Mouse (Mus musculus): ENCODE results near the gene Apof. TPM values are rescaled to one million over a fixed set of nuclear protein-coding genes. Genes with fewer than 3 reads are reported as not detected.

The Apof gene
- not detected in 2 replicates for total RNA-seq (2015; ENCODE audit: low replicate concordance)
- not detected in 2 replicates for total RNA-seq (2017; ENCODE audit: low replicate concordance)

DNA sequence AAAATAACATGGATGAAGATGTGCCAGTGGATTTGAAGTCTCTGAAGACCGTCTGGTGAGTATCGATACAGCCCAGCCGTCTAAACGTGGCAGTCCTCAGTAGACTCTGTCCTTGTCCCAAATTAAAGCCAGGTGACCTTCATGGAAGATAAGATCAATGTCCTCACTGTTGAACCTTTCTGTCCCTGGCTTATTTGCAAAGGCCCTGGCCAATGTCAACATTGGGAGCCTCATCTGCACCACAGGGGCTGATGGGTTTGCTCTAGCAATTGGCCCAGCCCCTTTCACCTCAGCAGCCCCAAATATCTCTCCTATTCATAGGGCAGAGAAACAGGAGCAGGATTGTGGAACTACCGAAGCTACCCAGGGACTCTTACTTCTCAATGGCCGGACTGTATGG is at the start of gene Apof:
TSS of gene Apof (plus strand) at position 301 of the 400 bp plus-strand sequence.
- ATAC-seq (replicated peaks; ENCODE audit: low FRiP score, poor library complexity, severe bottlenecking), result no peak

DNA sequence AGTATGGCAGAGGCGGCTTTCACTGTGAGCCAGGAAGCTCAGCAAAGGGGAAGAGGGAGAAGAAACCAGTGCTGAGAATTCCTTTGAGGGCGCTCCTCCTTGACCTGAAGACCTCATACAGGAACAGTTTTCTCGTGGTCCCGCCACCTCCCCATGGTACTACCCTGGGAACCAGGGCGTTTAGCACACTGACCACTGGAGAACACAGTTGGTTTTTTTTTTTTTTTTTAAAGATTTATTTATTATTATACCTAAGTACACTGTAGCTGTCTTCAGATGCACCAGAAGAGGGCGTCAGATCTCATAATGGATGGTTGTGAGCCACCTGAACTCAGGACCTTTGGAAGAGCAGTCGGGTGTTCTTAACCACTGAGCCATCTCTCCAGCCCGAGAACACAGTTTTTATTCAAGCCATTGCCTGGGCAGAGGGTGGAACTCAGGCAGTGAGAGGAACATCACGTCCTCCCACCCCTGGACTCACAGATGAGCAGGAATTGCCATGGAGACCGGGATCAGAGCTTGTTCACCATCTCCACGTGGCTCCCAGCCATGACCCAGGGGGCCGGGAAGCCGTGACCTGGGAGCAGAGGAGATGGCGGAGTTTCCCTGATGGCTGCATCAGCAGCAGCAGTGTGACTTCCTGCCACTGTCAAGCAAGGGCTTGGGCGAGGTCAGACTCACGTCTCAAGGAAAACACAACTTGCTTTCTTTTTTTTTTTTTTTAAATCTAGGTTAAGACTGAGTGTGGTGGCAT is 46.8 kb upstream of the Apof start:
- no peak for ATAC-seq (replicated peaks; ENCODE audit: low FRiP score, poor library complexity, severe bottlenecking)

DNA sequence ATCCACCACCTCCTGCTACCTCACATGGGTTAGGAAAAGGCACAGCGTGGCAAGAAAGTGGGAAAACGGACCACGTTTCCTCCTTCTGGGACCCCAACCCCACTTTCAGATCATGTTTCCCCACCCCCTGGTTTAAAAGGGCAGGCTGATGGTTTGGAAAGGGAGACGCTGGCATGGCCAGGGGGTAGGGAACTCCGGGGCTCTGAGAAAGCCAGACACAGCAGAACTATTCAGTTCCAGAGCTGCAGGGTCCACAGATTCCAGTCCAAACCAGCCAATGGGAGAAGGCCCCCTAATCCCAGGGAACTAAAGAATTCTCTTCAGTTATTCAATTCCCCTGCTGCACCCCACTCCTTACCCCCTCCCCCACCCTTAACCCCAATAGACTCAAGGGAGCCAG is 43.4 kb upstream of the Apof start:
- no peak for ATAC-seq (replicated peaks; ENCODE audit: low FRiP score, poor library complexity, severe bottlenecking)

GRCm38 (mm10) chr10:128225538-128225937 is 42.9 kb upstream of the Apof start, which contains the start of gene Mip:
Gene Mip, plus strand, starts transcription at chr10:128225838.
- ATAC-seq (replicated peaks; ENCODE audit: low FRiP score, poor library complexity, severe bottlenecking), result no peak

- no peak for ATAC-seq (replicated peaks; ENCODE audit: low FRiP score, poor library complexity, severe bottlenecking)
Measured at GRCm38 (mm10) chr10:128227592-128227991, 40.9 kb upstream of the Apof start.

DNA sequence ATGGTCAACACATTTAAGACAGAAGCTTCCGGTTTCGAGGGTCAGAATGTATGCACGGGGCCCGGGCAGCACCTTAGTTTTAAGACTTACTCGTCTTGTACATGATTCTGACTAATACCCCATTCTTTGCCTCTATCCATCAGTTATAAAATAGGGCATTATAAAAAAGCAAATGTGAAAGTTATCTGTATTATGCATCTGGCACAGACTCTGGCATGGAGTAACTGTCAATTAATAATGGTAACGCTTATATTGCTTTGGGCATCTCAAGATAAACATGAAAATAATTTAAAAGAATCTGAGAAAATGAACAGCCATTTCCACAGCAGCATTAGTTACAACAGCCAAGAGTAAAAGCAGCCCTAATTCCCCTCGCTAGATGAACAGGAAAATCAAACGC is 40.5 kb upstream of the Apof start:
- ATAC-seq (replicated peaks; ENCODE audit: low FRiP score, poor library complexity, severe bottlenecking), result no peak

DNA sequence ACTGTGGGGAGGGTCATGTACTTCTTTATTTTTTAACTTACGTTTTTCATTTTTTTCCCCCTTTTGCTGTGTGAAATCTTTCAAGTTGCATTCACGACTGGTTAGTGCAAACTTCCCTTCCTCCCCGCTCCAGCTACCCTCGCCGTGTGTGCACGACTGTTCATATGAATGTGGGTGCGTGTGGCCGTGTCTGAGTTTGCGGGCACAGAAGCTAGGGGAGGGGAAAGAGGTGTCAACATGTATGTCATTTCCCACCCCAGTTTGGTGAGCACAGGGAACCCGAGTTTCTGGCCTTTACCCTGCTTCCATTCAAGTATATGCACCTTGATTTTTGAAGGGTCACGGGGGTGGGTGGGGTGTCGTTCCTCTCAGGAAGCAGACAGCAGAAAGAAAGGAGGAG is 37.9 kb upstream of the Apof start:
- ATAC-seq (replicated peaks; ENCODE audit: low FRiP score, poor library complexity, severe bottlenecking), result no peak

DNA sequence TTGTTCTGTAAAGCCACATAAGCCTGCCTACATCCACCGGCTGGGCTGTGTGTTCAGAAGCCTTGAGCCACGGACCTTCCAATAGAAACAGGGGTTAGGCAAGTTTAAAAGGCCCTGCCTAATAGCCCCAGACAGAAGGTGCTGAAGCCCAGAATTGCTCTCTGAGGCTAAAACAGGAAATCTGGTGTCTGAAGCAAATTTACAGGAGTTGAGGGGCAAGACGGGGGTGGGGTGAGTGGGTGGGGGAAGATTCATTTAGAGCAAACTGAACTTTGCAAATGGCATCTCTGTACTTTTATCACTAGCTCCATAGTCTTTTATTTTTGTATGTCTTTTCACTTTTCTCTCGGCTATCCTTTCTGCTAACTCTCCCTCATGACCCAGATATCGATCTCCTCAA is 37.3 kb upstream of the Apof start:
- ATAC-seq (replicated peaks; ENCODE audit: low FRiP score, poor library complexity, severe bottlenecking), result no peak

DNA sequence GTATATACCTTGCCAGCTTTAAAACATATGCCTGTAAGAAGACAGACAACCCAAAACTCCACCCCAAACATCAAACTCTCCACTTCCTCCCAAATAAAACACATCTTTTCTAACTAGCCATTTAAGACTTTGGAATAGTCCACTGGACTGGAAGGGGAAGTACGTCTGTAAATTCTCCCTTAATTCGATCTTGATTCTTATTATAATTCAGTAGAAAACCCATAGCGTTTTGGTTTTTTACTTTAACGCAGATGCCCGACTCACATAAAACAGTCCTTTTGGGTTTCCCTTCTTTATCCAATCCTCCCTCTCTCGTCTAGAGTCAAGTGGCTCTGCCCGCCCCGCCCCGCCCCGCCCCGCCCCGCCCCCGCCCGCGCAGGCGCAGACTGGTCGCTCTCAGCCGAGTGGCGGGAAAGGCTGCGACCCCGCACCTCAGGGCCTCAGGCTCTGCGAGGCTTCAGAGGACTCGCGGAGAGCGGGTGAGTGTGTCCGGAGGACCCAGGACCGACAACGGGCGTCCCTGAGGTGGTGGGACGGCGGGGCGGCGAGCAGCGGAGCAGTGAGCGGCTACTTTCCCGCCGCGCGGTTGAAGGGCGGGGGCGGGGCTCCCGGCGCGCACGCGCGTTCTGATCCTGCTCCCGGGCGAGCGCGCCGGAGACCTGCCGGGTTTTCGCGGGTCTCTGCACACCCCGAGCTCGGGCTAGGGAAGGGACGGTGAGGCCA is 36.6 kb upstream of the Apof start, which contains the start of gene Timeless:
TSS of gene Timeless (plus strand) at position 369 of the 723 bp plus-strand sequence.
- peak; percentile 73 for ATAC-seq (replicated peaks; ENCODE audit: low FRiP score, poor library complexity, severe bottlenecking)

GRCm38 (mm10) chr10:128232420-128232985 is 36.0 kb upstream of the Apof start:
- peak; percentile 86 for ATAC-seq (replicated peaks; ENCODE audit: low FRiP score, poor library complexity, severe bottlenecking)

DNA sequence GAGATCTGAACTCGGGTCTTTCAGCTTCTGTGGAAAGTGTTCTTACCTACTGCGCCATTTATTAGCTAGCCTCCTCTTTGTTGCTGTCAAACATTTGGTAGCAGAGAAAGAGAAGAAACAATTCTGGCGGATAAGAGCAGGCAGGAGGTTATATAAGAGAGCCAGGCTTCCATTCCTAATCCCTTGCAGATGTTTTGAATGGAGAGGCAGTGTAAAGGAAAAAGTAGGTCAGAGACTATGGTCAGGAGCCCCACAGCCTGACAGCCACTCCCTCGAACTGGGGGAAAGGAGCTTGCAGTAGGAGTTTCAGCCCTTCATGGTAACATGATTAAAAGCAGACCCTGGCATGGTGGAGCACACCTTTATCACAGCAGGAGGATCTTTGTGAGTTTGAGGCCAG is 32.1 kb upstream of the Apof start:
- ATAC-seq (replicated peaks; ENCODE audit: low FRiP score, poor library complexity, severe bottlenecking), result no peak

- no peak for ATAC-seq (replicated peaks; ENCODE audit: low FRiP score, poor library complexity, severe bottlenecking)
Measured at GRCm38 (mm10) chr10:128237807-128238480, 30.5 kb upstream of the Apof start.

- ATAC-seq (replicated peaks; ENCODE audit: low FRiP score, poor library complexity, severe bottlenecking), result no peak
Measured at GRCm38 (mm10) chr10:128239140-128239539, 29.3 kb upstream of the Apof start.

DNA sequence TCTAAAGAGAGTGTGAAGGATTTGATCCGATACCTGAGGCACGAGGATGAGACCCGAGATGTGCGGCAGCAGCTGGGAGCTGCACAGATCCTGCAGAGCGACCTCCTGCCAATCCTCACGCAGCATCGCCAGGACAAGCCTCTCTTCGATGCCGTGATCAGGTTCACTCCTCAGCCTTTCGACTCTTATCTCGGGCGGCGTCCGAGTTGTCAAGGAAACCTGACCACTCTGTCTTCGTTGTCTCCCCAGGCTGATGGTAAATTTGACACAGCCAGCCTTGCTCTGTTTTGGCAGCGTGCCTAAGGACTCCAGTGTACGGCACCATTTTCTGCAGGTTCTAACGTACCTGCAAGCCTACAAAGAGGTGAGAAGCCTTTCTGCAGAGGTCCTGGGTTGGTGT is 28.3 kb upstream of the Apof start:
- peak; percentile 19; the same call in 1 of the 2 replicates for ATAC-seq (replicated peaks; ENCODE audit: low FRiP score, poor library complexity, severe bottlenecking)

GRCm38 (mm10) chr10:128243252-128243651 is 25.2 kb upstream of the Apof start:
- ATAC-seq (replicated peaks; ENCODE audit: low FRiP score, poor library complexity, severe bottlenecking), result no peak

- no peak for ATAC-seq (replicated peaks; ENCODE audit: low FRiP score, poor library complexity, severe bottlenecking)
Measured at GRCm38 (mm10) chr10:128244121-128244520, 24.4 kb upstream of the Apof start.

GRCm38 (mm10) chr10:128247020-128247732 is 21.3 kb upstream of the Apof start:
- ATAC-seq (replicated peaks; ENCODE audit: low FRiP score, poor library complexity, severe bottlenecking), result no peak

DNA sequence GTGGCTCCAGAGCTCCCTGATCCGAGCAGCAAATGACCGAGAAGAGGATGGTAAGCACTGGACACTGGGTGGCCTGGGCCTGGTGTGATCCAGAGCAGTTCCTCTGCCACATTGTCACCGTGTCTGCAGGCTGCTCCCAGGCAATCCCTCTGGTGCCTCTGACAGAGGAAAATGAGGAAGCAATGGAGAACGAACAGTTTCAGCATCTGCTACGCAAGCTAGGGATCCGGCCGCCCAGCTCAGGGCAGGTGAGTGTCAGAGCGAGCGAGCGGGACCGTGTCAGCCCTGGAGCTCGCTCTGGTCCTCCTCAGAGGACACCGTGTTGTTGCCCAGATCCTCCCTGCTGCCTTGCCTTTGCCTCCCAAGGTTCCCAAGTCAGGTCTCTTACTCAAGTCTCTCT is 17.9 kb upstream of the Apof start:
- no peak for ATAC-seq (replicated peaks; ENCODE audit: low FRiP score, poor library complexity, severe bottlenecking)

GRCm38 (mm10) chr10:128253677-128254255 is 14.7 kb upstream of the Apof start, which contains the start of gene Apon:
Gene Apon, plus strand, starts transcription at chr10:128254096.
- ATAC-seq (replicated peaks; ENCODE audit: low FRiP score, poor library complexity, severe bottlenecking), result no peak
